Mouse (Mus musculus) CD8-positive naive resting alpha-beta T cell, adult 2 months (primary cell): ENCODE results near the gene Gm21985.
"Not testable (repeated sequence)": the region's sequence is repeated elsewhere in the genome, so short reads cannot be mapped to it uniquely, and the experiment has no call there.

Experiments
- DNase-seq, 2 experiments: peaks; one replicate each; pipeline ENCODE4 v3.0.0; 2022; ENCODE audit warnings: low read depth in 2 of 2, low spot score in 2 of 2

Gm21985 gene

DNA sequence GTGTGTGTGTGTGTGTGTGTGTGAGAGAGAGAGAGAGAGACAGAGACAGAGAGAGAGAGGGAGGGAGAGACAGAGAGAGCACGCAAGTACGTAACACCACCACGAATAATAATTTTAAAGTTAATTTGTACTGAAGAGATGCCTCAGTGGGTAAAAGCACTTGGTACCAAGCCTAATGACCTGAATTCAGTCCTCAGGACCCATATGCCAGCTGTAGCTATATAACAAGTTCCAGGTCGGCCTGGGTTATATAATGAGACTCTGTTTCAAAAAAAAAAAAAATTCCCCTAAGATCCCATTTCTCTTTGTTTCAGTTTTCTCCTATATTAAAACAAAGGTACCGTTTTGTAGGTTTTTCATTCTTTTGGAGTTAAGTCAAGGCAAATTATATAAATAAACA lies 124.7 kb downstream of the Gm21985 start:
- DNase-seq = no peak

DNA sequence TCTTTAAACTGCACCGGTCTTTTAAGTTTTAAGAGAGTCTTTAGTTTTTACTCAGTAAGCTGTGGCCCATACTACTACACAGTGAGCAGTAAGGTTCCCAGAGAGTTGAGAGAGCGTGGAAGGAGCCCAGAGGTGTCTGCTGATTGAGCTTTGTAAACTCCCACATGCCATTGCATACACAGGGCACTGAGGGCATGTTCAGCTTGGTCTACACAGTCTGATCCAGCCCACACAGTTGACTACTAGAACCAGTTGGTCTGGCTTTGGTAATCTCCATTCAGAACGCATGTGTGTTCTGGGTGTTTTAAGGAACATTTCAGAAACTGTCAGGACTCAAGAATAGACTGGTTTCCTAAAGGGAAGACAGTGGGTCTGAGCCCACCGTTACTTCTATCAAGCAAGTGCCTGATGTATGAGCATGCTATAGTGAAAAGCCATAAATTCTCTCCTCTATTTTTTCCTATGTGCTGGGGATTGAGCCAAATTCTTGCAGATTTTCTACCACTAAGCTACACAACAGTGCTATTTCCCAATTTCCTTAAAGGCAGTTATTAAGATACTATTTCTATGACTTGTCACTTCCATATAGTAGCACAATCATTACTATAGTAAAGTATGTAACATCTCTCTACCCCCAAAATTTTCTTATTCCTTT lies 125.4 kb downstream of the Gm21985 start:
- no peak for DNase-seq

DNA sequence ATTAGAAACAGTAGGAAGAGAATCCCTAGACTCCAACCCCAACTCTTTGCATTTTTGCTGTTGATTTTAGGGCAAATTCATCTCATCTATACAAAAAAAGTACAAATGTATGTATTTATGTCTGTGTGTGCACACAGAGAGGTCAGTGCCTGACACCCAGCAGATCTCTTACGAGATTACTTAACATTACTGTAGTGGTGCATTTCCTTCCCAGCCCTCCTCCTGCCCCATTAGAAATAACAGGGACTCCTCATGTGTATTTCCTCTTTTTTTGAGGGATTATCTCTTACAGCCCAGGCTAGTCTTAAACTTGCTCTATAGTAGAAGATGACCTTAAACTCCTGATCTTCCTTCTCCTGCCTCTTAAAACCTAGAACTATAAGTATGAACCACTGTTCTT lies 126.6 kb downstream of the Gm21985 start:
- DNase-seq = no peak

DNA sequence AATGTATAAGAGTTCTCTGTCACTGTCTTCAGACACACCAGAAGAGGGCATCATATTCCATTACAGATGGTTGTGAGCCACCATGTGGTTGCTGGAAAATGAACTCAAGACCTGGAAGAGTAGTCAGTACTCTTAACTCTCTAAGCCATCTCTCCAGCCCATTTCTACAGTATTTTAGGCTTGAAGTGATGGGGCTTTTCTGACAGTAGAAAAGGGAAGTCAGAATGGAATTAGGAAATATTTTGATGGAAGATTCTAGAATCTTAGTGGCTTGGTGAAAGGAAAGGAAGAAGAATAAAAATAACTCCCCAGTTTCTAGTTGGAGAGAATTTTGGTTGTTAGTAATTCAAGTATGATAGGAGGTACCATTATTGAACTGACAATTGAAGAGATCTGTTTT lies 127.8 kb downstream of the Gm21985 start:
- DNase-seq = no peak

DNA sequence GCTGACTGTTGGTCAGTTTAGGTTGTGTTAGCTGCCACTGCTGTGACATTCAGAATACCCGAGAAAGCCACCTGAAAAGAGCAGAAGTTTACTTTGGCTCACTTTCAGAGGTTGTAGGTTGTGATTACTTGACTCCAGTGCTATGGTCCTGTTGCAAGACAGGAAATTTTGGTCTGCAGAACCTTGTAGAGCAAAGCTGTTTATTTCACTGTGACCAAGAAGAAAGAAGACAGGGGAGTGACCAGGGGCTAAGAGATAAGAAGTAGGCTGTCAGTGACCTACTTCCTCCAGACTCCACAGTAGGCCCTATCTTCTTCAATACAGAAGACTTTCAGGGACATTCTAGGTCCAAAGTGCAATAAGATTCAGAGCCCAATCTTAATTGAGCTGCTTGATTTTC lies 130.5 kb downstream of the Gm21985 start:
- DNase-seq = no peak

DNA sequence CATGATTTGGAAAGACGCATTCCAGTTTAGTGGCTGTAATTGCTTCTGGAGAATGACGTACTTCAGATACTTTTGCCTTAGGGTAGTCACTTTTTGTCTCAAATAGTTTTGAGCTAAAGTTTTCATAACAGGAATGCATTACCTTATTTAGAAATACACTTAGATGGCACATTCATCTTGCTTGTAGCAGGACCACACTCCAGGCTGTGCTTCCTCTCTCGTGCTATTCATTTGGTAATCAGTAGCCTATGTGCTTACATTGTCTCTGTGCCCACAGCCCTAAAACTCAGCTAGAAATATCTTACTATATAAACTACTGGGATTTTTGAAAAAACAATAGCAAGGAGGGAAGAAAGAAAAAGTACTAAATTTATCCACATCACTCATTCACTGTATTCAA lies 140.9 kb downstream of the Gm21985 start:
- DNase-seq = no peak

DNA sequence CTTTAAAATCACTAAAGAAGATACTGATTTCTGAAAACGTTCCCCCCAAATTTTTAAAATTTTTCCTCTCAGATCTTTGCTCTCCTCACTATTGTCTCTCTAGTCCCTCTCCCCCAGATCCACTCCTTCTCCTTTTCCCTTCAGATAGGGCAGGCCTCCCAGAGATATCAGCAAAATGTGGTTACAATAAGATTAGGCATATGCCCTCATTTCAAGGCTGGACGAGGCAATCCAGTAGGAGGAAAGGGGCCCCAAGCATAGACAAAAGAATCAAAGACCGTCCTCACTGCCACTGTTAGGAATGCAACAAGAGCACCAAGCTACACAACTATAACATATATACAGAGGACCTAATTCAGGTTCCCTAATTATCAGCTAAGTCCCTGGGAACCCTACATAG lies 159.2 kb downstream of the Gm21985 start:
- no peak for DNase-seq

DNA sequence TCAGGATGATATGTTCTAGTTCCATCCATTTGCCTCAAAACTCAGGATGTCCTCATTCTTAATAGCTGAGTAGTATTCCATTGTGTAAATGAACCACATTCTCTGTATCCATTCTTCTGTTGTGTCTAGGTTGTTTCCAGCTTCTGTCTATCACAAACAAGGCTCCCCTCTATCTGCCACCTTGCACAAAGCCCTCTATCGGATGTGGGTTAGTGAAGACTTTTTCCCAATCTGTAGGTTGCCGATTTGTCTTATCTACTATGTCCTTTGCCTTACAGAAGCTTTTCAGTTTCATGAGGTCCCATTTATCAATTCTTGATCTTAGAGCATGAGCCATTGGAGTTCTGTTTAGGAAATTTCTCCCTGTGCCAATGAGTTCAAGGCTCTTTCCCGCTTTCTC lies 162.4 kb downstream of the Gm21985 start:
- DNase-seq = not testable (repeated sequence)

DNA sequence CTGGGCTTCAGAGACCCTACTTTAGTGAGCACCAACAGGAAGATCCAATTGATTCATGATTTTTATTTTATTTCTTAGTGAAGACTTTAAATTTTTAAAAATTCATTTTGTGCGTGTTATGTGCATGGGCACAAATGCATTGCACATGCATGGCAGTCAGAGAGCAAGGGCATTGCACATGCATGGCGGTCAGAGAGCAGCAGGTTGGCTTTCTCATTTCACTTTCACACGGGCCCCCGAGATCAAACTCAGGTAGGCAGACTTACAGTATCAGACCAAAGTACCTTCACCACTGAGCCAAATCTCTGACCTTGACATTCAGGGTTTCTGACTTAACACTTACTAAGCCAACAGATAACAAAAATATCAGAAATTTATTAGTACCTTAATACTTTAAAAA lies 163.6 kb downstream of the Gm21985 start:
- DNase-seq = no peak

DNA sequence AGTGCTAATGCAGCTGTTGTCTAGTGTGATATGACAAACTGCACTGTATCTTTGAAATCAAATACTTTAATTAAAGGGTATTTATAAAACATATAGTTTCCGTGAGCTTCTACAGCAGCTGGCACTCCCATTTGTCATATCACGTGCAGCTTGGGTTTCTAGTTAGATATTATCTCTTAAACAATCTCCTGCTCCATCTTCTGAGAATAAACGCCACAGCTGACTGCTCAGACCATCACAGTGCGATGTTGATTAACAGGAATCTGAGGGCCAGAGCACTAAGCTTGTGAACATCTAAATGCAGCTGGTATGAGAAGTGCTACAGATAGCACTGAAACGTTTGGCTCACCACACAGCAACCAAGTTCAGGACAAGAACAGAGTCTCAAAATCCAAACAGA lies 164.3 kb downstream of the Gm21985 start:
- no peak for DNase-seq

DNA sequence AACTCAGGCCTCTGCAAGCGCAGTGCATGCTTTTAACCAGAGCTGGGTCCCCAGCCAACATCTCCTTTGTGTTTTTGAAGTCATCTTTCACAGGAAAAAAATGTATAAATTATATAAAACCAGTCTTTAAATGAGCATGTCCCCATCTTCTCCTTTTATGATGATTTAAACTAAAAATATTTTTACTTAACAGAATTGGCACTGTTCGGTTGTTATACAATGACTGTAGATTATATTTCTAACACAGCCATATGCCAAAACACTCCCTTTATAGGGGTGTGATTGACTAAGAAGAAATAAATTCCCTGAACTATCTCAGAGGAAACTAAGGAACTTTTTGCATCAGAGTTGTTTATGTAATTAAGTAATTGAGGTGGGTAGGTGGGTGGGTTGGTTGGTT lies 166.4 kb downstream of the Gm21985 start:
- no peak for DNase-seq

DNA sequence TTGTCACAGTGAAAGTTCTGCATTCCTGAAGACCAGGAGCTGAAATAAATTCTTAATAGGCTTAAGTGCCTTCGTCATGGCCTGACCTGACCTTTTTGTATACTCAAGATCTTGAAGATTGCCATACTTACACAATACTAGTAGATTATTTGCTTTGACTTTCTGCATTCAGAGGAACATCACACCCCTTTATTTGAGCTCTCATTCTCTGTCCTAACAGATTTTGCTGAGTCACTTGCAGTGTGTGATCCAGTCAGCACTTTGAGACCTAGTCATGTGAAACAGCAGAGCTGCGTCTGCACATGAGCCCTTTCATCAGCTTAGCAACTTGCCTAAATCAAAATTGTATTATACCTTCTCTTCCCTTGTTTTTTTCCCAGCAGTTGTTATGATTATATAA lies 167.2 kb downstream of the Gm21985 start:
- DNase-seq = no peak

DNA sequence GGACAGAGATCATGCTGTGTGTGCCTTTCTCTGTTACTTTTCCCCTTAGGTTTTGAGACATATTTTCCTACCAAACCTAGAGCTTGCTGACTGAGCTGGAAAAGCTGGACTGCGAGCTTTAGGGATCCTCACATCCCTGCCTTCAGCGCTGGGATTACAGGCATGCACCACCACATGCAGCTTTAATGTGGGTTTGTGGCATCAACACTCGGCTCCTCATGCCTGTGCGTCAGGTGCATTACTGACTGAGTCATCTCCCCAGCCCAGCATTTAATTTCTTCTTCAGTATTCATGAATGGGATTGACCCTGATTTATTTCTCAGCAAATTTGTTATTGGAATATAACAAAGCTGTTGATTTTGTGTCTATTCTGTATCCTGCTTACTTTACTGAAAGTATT lies 170.2 kb downstream of the Gm21985 start:
- no peak for DNase-seq

DNA sequence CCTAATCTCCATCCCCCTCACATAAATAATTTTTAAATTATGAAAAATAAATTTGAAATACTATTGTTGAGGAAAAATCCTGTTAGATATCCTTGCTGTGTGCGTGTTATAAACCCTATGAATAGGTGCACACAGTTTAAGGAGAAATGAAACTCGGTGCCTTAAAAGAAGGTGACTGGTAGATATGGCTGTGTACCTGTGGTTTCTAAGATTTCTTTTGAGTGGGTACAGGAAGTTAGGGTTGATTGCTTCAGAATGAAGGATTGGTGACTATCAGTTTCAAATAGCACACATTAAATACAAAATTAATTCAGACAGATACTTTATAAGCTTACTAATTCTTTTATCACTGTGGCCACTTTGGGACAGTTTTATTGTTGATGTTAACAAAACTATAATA lies 171.5 kb downstream of the Gm21985 start:
- DNase-seq = no peak

DNA sequence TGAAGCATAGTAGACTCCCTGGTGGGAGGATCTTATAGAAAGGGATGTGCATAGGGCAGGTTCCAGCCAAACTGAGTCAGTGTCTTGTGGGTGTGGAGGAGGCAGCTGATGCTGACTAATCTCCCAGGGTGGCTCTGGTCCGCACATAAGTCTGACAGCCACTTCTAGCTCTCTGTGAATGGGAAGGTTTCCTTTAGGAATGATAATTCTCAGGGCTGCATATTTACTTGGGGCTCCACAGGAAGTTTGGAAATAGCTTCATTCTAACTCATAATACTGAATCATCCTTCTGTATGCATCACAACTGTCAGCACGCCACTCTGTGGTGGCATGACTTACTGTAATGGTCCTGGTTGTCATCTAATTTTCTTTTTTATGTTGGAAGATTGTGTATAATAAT lies 177.4 kb downstream of the Gm21985 start:
- DNase-seq = no peak

DNA sequence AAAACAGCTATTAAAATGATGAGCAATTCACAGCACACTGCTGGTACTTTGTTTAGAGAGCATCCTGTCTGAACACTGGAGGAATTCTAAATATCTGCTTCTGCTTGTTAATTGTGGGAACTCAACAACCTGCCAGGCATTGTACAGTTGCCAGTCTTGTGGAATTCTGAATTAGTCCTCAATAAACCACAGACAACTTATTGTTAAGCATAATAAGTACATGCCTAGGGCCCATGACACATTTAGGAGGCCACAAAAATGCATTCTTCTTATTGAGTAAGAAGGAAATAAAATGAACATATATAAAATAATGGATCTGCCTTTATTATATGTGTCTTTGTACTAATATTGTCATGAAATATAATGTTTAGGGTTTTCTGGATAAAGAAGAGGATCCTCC lies 179.4 kb downstream of the Gm21985 start:
- DNase-seq = no peak

DNA sequence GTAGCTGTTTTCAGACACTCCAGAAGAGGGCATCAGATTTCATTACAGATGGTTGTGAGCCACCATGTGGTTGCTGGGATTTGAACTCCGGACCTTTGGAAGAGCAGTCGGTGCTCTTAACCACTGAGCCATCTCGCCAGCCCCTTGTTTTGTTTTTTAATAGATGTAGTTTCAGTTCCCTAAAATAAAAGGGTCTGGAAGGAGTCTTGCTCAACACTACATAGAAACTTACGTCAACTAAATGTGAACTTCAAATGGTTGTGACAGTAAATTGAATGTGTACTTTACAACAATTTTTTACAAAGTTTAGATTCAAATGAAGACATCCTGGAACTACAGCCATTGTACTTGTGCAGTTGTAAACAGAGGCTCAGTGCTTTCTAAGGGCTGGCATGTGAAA lies 181.9 kb downstream of the Gm21985 start:
- not testable (repeated sequence) for DNase-seq

DNA sequence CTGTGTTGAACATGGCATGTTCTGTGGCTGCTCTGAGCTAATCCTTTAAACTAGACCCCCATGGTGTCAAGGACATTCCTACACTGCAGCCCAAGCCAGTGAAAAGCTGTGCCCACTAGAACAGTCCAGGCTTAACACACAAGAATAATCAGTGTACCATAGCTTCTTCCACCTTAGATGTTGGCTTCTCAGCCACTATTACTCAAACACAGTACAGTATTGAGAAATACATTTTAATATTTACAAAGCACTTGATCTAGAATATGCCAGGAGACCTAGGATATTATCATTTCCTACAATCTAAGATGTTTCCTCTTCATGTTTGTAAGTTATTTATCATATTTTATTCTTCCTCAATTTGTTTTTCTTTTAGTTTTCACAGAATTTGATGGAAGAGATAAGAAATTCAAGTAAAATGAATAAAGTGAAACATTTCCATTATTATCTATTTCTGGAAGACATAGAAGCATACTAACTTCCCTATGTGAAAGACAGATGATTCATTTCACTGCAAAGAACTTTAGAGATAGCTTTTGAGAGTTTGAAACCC lies 182.5 kb downstream of the Gm21985 start:
- no peak for DNase-seq

DNA sequence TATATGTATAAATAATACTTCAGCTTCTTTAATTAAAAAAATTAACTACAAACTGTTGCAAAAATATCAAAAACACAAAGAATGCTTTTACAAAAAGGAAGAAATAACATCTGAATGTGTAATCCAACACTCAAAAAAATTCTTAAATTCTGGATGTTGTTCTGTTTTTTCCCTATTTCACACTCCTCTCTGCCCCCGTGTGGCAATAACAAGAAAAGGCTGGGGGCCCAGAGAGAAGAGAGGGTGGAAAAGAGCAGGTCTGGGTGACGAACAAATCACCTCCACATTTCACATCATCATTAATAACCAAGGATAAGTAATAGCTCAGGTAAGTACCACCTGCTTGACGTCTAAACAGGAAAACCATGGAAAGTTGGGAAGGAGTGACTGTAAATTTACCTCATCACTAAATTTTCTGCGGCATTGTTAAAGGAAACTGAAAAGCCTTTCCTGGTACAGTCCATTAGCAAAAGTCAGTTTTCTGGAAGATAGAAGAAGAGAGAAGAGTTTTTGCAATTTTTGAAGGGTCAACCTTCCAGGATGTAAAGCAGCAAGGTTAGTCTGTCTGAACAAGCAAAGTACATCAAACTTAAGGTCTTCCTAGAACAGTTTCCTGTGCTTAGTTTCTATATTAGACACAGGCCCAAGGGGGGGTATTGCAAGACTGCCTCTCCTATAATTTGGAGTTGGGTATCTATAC lies 183.6 kb downstream of the Gm21985 start:
- DNase-seq = peak; percentile 7 to 23

DNA sequence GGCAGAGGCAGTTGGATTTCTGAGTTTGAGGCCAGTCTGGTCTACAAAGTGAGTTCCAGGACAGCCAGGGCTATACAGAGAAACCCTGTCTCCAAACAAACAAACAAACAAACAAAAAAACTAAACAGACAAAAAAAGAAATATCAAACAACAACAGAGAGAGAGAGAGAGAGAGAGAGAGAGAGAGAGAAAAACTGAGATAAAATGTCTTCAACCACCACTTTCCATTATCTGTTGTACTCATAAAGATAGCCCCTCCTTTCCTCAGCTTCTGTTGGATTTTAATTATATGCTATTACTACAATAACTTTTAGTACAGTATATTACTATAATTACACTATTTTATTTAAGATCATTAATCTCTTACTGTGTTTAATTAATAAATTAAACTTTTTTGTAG lies 186.4 kb downstream of the Gm21985 start:
- DNase-seq = not testable (repeated sequence)

DNA sequence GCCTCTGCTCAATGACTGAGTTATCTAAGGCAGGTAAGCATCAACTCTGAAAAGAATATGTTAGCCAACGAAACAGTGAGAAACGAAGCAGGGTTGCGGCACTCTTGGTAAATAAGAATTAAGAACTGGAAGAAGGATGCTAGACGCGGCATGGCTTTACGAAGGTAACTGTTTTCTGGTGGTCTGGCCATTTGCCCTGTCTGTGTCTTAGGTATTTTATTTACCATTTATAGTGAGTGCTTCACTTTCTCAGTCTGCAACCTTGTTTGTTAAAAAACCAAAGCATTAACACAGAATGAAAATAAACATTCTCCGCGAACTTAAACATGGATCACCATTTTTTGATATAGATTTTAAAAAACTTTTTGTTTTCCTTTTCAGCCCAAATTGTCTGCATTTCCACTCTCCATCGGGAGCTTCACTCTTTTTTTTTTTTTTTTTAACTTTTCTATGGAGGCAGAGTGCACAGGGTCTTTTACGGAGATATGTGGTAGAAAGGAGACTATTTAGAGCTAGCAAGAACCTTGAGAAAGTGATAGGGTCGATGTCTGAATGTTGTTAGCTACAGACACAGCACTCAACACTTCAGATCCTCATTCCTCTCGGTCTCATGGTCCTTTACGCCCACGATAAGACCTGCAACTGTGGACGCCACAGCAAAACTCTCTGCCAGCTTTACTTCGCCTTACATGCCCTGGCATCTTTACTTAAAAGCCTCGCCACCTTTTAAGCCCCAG lies 188.2 kb downstream of the Gm21985 start:
- DNase-seq = no peak
